Mouse (Mus musculus): ENCODE results near the gene Txnrd3. TPM values are rescaled to one million over a fixed set of nuclear protein-coding genes. Genes with fewer than 3 reads are reported as not detected.
A peak's percentile ranks its signal among the peaks of the same experiment; 100 is the strongest.

The Txnrd3 gene
- polyA plus RNA-seq, 1 experiment from 2014 or later = 14.6 TPM

DNA sequence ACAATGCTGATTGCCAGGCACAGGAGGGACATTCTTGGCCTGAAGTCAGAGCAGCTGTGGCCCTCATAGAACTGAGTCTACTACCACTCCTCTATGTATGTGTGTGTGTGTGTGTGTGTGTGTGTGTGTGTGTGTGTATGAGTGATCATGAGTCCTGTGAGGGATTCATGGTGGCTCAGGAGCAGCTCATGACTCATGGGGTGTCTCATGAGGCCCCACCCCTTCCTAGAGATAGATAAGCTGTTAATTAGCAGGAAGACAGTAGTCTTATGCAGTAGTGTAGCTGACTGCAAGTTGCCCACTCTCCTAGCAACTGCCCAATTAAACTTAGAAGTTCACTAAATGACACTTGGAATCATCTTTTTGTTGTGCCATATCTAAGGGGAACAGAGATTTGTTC lies 8.0 kb downstream of the Txnrd3 start:
- Histone ChIP-seq H3K9me3 (ENCODE audit: low read depth, low read length) (no peaks in the 10 kb centered on the region), H3K9ac (no peak overlapping the region), H3K4me2 (no peak overlapping the region), H3K4me3 (ENCODE audit: low read depth, low read length) (no peak overlapping the region), H3K27me3 (ENCODE audit: insufficient read depth, low read length) (no peaks in the 10 kb centered on the region), H3K27ac (ENCODE audit: low read depth) (no peak overlapping the region), H3K36me3 (ENCODE audit: insufficient read depth) (no peaks in the 10 kb centered on the region), H3K4me1 (ENCODE audit: insufficient read depth) (no peaks in the 10 kb centered on the region)
- no peak for DNase-seq
- TF ChIP-seq CTCF (IDR thresholded peaks at IDR 0.05; ENCODE audit: low read depth) = no peak
- no peak for ATAC-seq (ENCODE audit: insufficient read depth)

DNA sequence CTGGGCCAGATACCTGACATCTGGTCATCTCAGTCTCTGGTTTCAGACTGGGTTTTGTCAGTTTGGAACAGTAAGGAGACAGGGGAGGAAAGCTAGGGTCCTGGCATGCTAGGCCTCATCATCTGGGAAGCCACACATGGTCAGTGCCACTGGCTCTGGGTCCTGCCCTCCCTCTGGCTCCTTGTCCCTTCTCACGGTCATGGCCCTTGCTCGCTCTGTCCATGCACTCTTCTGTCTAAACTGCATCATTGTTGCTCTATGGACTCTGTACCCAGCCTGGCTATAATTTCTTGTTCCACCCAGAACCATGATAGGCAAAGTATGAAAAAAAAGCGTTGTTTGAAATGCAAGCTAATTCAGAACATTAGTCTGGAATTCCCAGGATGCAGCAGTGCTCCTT lies 11.2 kb downstream of the Txnrd3 start:
- TF ChIP-seq CTCF (IDR thresholded peaks at IDR 0.05; ENCODE audit: low read depth) = no peak
- H3K36me3 ChIP-seq (ENCODE audit: insufficient read depth) = no peaks in the 10 kb centered on the region
- H3K4me3 ChIP-seq (ENCODE audit: low read depth, low read length) = no peak overlapping the region
- no peak overlapping the region for H3K4me2 ChIP-seq
- H3K27ac ChIP-seq (ENCODE audit: low read depth) = no peak overlapping the region
- no peaks in the 10 kb centered on the region for H3K4me1 ChIP-seq (ENCODE audit: insufficient read depth)
- H3K9me3 ChIP-seq (ENCODE audit: low read depth, low read length) = no peaks in the 10 kb centered on the region
- no peak overlapping the region for H3K9ac ChIP-seq
- no peaks in the 10 kb centered on the region for H3K27me3 ChIP-seq (ENCODE audit: insufficient read depth, low read length)
- DNase-seq (no peak), ATAC-seq (ENCODE audit: insufficient read depth) (no peak)
- WGBS = 87% methylated on average over 3 of the region's 3 CpGs

DNA sequence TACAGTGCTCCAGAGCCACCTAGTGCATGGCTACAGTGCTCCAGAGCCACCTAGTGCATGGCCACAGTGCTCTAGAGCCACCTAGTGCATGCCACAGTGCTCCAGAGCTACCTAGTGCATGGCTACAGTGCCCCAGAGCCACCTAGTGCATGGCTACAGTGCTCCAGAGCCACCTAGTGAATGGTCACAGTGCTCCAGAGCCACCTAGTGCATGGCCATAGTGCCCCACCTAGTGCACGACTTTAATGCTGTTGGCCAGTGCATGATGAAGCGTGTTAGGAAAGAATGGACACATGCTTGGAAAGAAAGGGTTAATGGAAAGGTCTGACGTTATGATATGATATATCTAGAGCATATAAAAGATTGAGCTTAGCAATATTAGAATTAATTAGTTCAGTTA lies 14.6 kb downstream of the Txnrd3 start:
- H3K27me3 ChIP-seq (ENCODE audit: insufficient read depth, low read length) = no peaks in the 10 kb centered on the region
- ATAC-seq (ENCODE audit: insufficient read depth) (no peak), DNase-seq (no peak)
- H3K36me3 ChIP-seq (ENCODE audit: insufficient read depth) = no peaks in the 10 kb centered on the region
- H3K4me2 ChIP-seq = no peak overlapping the region
- H3K9me3 ChIP-seq (ENCODE audit: low read depth, low read length) = no peaks in the 10 kb centered on the region
- H3K4me1 ChIP-seq (ENCODE audit: insufficient read depth) = no peaks in the 10 kb centered on the region
- H3K4me3 ChIP-seq (ENCODE audit: low read depth, low read length) = no peak overlapping the region
- H3K27ac ChIP-seq (ENCODE audit: low read depth) = no peak overlapping the region
- peak; percentile 11; the same call in 1 of the 2 replicates for TF ChIP-seq CTCF (IDR thresholded peaks at IDR 0.05; ENCODE audit: low read depth)
- no peak overlapping the region for H3K9ac ChIP-seq
- 69% methylated on average over 3 of the region's 3 CpGs for WGBS

DNA sequence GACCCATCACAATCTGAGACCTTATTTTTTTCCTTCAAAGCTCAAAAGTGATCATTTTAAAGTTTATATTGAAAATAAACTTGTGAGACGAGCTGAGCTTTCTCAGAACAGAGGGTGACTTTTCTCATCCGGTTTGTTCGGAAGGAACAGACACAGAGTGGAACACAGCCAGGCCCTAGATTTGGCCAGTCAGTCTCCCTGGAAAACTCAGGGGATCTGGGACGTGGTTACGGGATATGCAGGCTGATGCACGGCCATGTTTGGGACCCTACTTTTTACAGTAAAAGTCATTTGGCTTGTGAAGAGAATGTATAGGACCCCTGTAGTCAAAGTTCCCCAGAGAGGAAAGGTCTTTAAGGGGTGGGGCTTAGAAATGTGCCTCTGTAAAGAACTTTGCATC lies 15.1 kb downstream of the Txnrd3 start:
- no peak overlapping the region for H3K4me3 ChIP-seq (ENCODE audit: low read depth, low read length)

DNA sequence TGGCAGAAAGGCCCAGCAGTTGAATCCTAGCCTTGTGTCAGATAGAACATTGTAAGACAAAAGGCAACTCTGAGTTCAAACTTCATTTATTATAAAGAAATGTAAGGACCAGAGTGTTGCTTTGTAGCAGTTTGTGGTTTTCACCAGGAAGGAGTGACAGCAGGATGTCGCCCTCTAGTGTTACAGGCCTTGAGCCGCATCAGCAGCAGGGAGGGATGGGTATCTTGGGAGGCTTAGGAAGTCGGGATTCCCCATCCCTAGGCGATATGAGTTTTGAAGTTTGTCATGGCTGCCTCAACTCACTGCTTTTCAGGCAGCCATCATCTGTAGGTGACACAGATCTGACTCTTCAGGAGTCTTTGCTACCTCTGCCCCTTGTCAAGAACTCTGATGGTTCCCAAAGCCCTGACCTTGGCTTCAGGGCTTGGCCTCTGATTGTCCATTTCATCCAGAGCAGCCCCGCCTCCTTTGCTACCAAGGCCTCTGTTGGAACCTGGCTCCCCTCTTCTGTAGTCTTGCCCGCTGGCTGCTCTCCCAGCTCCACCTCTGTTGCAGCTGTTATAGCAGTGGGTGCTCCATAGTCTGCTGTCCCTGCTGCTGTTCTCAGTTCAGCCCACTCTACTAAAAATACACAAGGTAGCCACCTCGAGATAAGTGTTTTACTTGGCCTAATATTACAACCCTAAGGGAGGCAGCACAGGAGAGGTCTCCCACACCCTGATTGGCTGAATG lies 16.1 kb downstream of the Txnrd3 start:
- Histone ChIP-seq H3K4me1 (ENCODE audit: insufficient read depth) (no peaks in the 10 kb centered on the region), H3K27ac (ENCODE audit: low read depth) (no peak overlapping the region), H3K36me3 (ENCODE audit: insufficient read depth) (peaks cover 4% of the 10 kb centered on the region; the same call in 1 of the 2 replicates), H3K27me3 (ENCODE audit: insufficient read depth, low read length) (no peaks in the 10 kb centered on the region), H3K9me3 (ENCODE audit: low read depth, low read length) (no peaks in the 10 kb centered on the region), H3K4me3 (ENCODE audit: low read depth, low read length) (no peak overlapping the region), H3K9ac (no peak overlapping the region), H3K4me2 (no peak overlapping the region)
- ATAC-seq (ENCODE audit: insufficient read depth) = no peak; the same call in 1 of the 2 replicates
- TF ChIP-seq CTCF (IDR thresholded peaks at IDR 0.05; ENCODE audit: low read depth) = peak; percentile 70
- 41% methylated on average over 7 of the region's 7 CpGs for WGBS
- peak; percentile 62 for DNase-seq

More for the DNA sequence above, 15.1 kb downstream of the Txnrd3 start:
- H3K4me2 ChIP-seq = no peak overlapping the region
- no peaks in the 10 kb centered on the region for H3K27me3 ChIP-seq (ENCODE audit: insufficient read depth, low read length)
- H3K9me3 ChIP-seq (ENCODE audit: low read depth, low read length) = no peaks in the 10 kb centered on the region
- WGBS = 74% methylated on average over 6 of the region's 6 CpGs
- TF ChIP-seq CTCF (IDR thresholded peaks at IDR 0.05; ENCODE audit: low read depth) = no peak
- DNase-seq = no peak
- H3K27ac ChIP-seq (ENCODE audit: low read depth) = no peak overlapping the region
- no peak overlapping the region for H3K9ac ChIP-seq
- no peaks in the 10 kb centered on the region for H3K4me1 ChIP-seq (ENCODE audit: insufficient read depth)
- peaks cover 1% of the 10 kb centered on the region; the same call in 1 of the 2 replicates for H3K36me3 ChIP-seq (ENCODE audit: insufficient read depth)
- no peak for ATAC-seq (ENCODE audit: insufficient read depth)

DNA sequence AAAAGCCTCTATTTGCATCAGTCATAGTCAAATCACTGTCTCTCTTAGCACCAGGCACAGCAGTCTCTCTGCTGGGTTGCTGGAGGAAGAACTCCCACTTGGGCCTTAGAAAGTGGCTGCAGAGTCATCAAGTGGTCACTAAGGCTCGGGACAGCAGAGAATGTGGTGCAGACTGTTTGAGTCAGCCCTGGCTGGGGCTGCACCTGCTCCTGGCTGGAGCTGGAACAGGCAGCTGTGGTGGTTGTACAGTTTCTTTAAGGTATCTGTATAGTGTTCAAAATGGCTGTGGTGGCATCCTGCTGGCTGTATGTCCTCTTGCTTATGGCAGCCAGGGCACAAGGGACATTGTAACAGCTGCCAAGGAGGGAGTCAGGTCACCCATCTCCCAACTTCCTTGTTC lies 16.7 kb downstream of the Txnrd3 start:
- no peaks in the 10 kb centered on the region for H3K4me1 ChIP-seq (ENCODE audit: insufficient read depth)
- TF ChIP-seq CTCF (IDR thresholded peaks at IDR 0.05; ENCODE audit: low read depth) = no peak
- H3K27me3 ChIP-seq (ENCODE audit: insufficient read depth, low read length) = no peaks in the 10 kb centered on the region
- H3K9ac ChIP-seq = no peak overlapping the region
- 64% methylated on average over 1 of the region's 1 CpGs for WGBS
- DNase-seq = no peak
- H3K4me3 ChIP-seq (ENCODE audit: low read depth, low read length) = no peak overlapping the region
- no peak for ATAC-seq (ENCODE audit: insufficient read depth)
- peaks cover 4% of the 10 kb centered on the region; the same call in 1 of the 2 replicates for H3K36me3 ChIP-seq (ENCODE audit: insufficient read depth)
- H3K4me2 ChIP-seq = no peak overlapping the region
- H3K27ac ChIP-seq (ENCODE audit: low read depth) = no peak overlapping the region
- H3K9me3 ChIP-seq (ENCODE audit: low read depth, low read length) = no peaks in the 10 kb centered on the region

DNA sequence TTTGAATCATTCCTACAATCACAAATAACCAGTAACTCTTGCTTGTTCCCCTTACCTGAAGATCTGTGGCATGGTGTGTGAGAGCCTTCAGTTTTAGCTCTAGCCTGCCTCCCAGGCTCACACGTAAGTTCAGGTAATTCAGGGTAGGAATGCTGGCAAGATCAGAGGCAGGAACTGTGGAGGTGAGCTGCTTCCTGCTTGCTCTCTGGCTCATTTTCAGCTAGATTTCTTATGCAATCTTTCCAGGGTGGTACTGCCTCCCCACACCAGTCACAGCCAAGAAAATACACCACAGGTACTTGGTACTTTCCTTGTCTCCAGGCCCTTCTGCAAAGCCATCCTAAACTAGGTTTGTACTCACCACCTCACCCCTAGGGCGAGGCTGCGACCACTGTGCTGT lies 18.7 kb downstream of the Txnrd3 start:
- no peak for TF ChIP-seq CTCF (IDR thresholded peaks at IDR 0.05; ENCODE audit: low read depth)
- no peak overlapping the region for H3K4me2 ChIP-seq
- 89% methylated on average over 3 of the region's 3 CpGs for whole genome bisulfite sequencing
- DNase-seq (no peak), ATAC-seq (ENCODE audit: insufficient read depth) (no peak)
- no peaks in the 10 kb centered on the region for H3K27me3 ChIP-seq (ENCODE audit: insufficient read depth, low read length)
- H3K9ac ChIP-seq = no peak overlapping the region
- peaks cover 4% of the 10 kb centered on the region; the same call in 1 of the 2 replicates for H3K36me3 ChIP-seq (ENCODE audit: insufficient read depth)
- H3K27ac ChIP-seq (ENCODE audit: low read depth) = no peak overlapping the region
- H3K4me3 ChIP-seq (ENCODE audit: low read depth, low read length) = no peak overlapping the region
- H3K4me1 ChIP-seq (ENCODE audit: insufficient read depth) = no peaks in the 10 kb centered on the region
- no peaks in the 10 kb centered on the region for H3K9me3 ChIP-seq (ENCODE audit: low read depth, low read length)
